In the genomic region with DNA sequence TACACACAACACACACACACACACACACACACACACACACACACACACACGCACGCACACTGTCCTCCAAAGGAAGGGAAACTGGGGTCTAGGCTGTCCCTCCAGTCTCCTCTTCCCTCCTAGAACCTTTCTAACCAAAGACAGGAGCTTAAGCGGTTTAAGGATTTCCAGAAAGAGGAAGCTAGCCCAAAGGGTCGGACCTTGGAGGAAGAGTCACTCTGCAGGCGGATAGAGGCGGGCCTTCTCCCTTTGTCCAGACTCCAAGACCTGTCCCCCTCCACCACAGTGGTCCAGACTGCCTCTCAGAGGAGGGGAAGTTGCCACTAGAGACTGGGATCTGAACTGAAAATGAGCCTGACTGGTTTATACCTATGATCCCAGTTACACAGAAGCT, we compare ENCODE assay signal across 8 mouse cellular contexts. TPM values are rescaled to one million over a fixed set of nuclear protein-coding genes. Genes with fewer than 3 reads are reported as not detected.
A peak's percentile ranks its signal among the peaks of the same experiment; 100 is the strongest.
DNase-seq lines count a peak whose midpoint lies in the region; ATAC-seq and TF ChIP-seq lines count a peak whose summit lies in the region.

No protein-coding gene starts in this region.

- H3K27ac ChIP-seq in hindbrain, embryonic 13.5 days, result no peak overlapping the region
- no peak overlapping the region for H3K27ac ChIP-seq in hindbrain, embryonic 16.5 days (ENCODE audit: low read depth, low read length)
- H3K27ac ChIP-seq in embryonic facial prominence, embryonic 12.5 days, result peak overlapping the region; percentile 93
- peak overlapping the region; percentile 21 for H3K27ac ChIP-seq in intestine, postnatal 0 days (ENCODE audit: low read depth, low read length)
- H3K27ac ChIP-seq in forebrain, embryonic 13.5 days, result no peak overlapping the region

- no peak for DNase-seq in frontal cortex, postnatal 36 days (ENCODE audit: low spot score in 2 of 2)
- DNase-seq in right cerebral cortex, postnatal 4 days, result no peak

- no peak for TF ChIP-seq CTCF in intestine, postnatal 0 days (IDR thresholded peaks at IDR 0.05; ENCODE audit: low read depth)

- WGBS in hindbrain, embryonic 13.5 days, result 56% methylated on average over 4 of the region's 6 CpGs
- 61% methylated on average over 6 of the region's 6 CpGs for WGBS in hindbrain, embryonic 16.5 days
- whole genome bisulfite sequencing in embryonic facial prominence, embryonic 12.5 days, result 38% methylated on average over 6 of the region's 6 CpGs
- 62% methylated on average over 6 of the region's 6 CpGs for WGBS in intestine, postnatal 0 days
- WGBS in forebrain, embryonic 13.5 days, result 60% methylated on average over 6 of the region's 6 CpGs

- H3K4me3 ChIP-seq in hindbrain, embryonic 13.5 days, result no peak overlapping the region
- no peak overlapping the region for H3K4me3 ChIP-seq in hindbrain, embryonic 16.5 days (ENCODE audit: low read length)
- peak overlapping the region; percentile 86 for H3K4me3 ChIP-seq in embryonic facial prominence, embryonic 12.5 days
- H3K4me3 ChIP-seq in intestine, postnatal 0 days (ENCODE audit: low read depth, low read length), result no peak overlapping the region
- no peak overlapping the region for H3K4me3 ChIP-seq in forebrain, embryonic 13.5 days

- H3K4me2 ChIP-seq in hindbrain, embryonic 13.5 days, result 0 out of 2 replicates have a peak overlapping the region, but pooled peaks have one; percentile 13
- H3K4me2 ChIP-seq in hindbrain, embryonic 16.5 days (ENCODE audit: low read length), result no peak overlapping the region
- peak overlapping the region; percentile 82 for H3K4me2 ChIP-seq in embryonic facial prominence, embryonic 12.5 days (replicated peaks)
- H3K4me2 ChIP-seq in intestine, postnatal 0 days (replicated peaks; ENCODE audit: low read depth), result peak overlapping the region; percentile 40
- H3K4me2 ChIP-seq in forebrain, embryonic 13.5 days, result no peak overlapping the region

- peaks cover 8% of the 10 kb centered on the region; the same call in 1 of the 2 replicates for H3K27me3 ChIP-seq in hindbrain, embryonic 13.5 days
- no peaks in the 10 kb centered on the region for H3K27me3 ChIP-seq in hindbrain, embryonic 16.5 days (replicated peaks; ENCODE audit: control insufficient read depth, insufficient read depth, low read length)
- no peaks in the 10 kb centered on the region for H3K27me3 ChIP-seq in embryonic facial prominence, embryonic 12.5 days
- H3K27me3 ChIP-seq in intestine, postnatal 0 days (replicated peaks; ENCODE audit: control insufficient read depth, insufficient read depth, low read length), result no peaks in the 10 kb centered on the region
- peaks cover 5% of the 10 kb centered on the region; the same call in 1 of the 2 replicates for H3K27me3 ChIP-seq in forebrain, embryonic 13.5 days

- no peak for ATAC-seq in hindbrain, embryonic 13.5 days (ENCODE audit: low FRiP score)
- no peak for ATAC-seq in hindbrain, embryonic 16.5 days
- ATAC-seq in embryonic facial prominence, embryonic 12.5 days (ENCODE audit: insufficient number of reproducible peaks, insufficient read depth, low FRiP score, low TSS enrichment), result no peak
- ATAC-seq in intestine, postnatal 0 days, result no peak
- ATAC-seq in monocyte, adult 5-6 weeks (replicated peaks; ENCODE audit: insufficient number of reproducible peaks, low FRiP score, low TSS enrichment, poor library complexity, severe bottlenecking), result 0 out of 2 replicates have a peak, but pooled peaks have one; percentile 10
- ATAC-seq in forebrain, embryonic 13.5 days, result no peak

- peaks cover 42% of the 10 kb centered on the region for H3K4me1 ChIP-seq in hindbrain, embryonic 13.5 days (replicated peaks)
- peaks cover 26% of the 10 kb centered on the region for H3K4me1 ChIP-seq in hindbrain, embryonic 16.5 days (ENCODE audit: control insufficient read depth, insufficient read depth, low read depth, low read length)
- peaks cover 51% of the 10 kb centered on the region for H3K4me1 ChIP-seq in embryonic facial prominence, embryonic 12.5 days
- peaks cover 9% of the 10 kb centered on the region for H3K4me1 ChIP-seq in intestine, postnatal 0 days (replicated peaks; ENCODE audit: control insufficient read depth, insufficient read depth, low read length)
- peaks cover 26% of the 10 kb centered on the region for H3K4me1 ChIP-seq in forebrain, embryonic 13.5 days

- H3K36me3 ChIP-seq in hindbrain, embryonic 13.5 days, result peaks cover 1% of the 10 kb centered on the region; the same call in 1 of the 2 replicates
- H3K36me3 ChIP-seq in hindbrain, embryonic 16.5 days (ENCODE audit: control insufficient read depth, insufficient read depth, low read length), result no peaks in the 10 kb centered on the region
- peaks cover 10% of the 10 kb centered on the region for H3K36me3 ChIP-seq in embryonic facial prominence, embryonic 12.5 days
- peaks cover 4% of the 10 kb centered on the region; the same call in 1 of the 2 replicates for H3K36me3 ChIP-seq in intestine, postnatal 0 days (ENCODE audit: control insufficient read depth, insufficient read depth)
- 0 out of 2 replicates have a peak, but pooled peaks cover 3% of the 10 kb centered on the region for H3K36me3 ChIP-seq in forebrain, embryonic 13.5 days (ENCODE audit: poor library complexity, severe bottlenecking)

- peak overlapping the region; percentile 35; the same call in 1 of the 2 replicates for H3K9ac ChIP-seq in hindbrain, embryonic 13.5 days
- no peak overlapping the region for H3K9ac ChIP-seq in hindbrain, embryonic 16.5 days (ENCODE audit: low read depth, low read length)
- H3K9ac ChIP-seq in embryonic facial prominence, embryonic 12.5 days, result peak overlapping the region; percentile 51; the same call in 1 of the 2 replicates
- H3K9ac ChIP-seq in intestine, postnatal 0 days (ENCODE audit: low read depth, low read length), result no peak overlapping the region
- H3K9ac ChIP-seq in forebrain, embryonic 13.5 days, result no peak overlapping the region

- H3K9me3 ChIP-seq in hindbrain, embryonic 13.5 days, result no peaks in the 10 kb centered on the region
- no peaks in the 10 kb centered on the region for H3K9me3 ChIP-seq in hindbrain, embryonic 16.5 days (ENCODE audit: control insufficient read depth, low read length)
- no peaks in the 10 kb centered on the region for H3K9me3 ChIP-seq in embryonic facial prominence, embryonic 12.5 days
- H3K9me3 ChIP-seq in intestine, postnatal 0 days (ENCODE audit: control insufficient read depth), result no peaks in the 10 kb centered on the region
- H3K9me3 ChIP-seq in forebrain, embryonic 13.5 days (replicated peaks), result no peaks in the 10 kb centered on the region

RNA-seq across cellular contexts. Expression of gene S1pr2, which starts 2.9 kb away (rescaled TPM):
- polyA plus RNA-seq in hindbrain, embryonic 13.5 days (2015; fragmentation: Nextera tagmentation; extraction: Ambion mirVana), result 11.0 and 14.3 TPM in 2 replicates
- 9.5 and 10.3 TPM in 2 replicates for polyA plus RNA-seq in hindbrain, embryonic 16.5 days (2015; fragmentation: Nextera tagmentation; extraction: Ambion mirVana)
- polyA plus RNA-seq in embryonic facial prominence, embryonic 12.5 days (2016; fragmentation: Nextera tagmentation; extraction: Ambion mirVana), result 48.7 and 53.0 TPM in 2 replicates
- 9.5 and 11.4 TPM in 2 replicates for polyA plus RNA-seq in intestine, postnatal 0 days (2015; fragmentation: Nextera tagmentation; extraction: Ambion mirVana)
- 1.6 to 4.4 TPM (median 3.5 TPM) in 3 replicates for total RNA-seq in monocyte, adult 5-6 weeks (2017)
- polyA plus RNA-seq in forebrain, embryonic 13.5 days (2015; fragmentation: Nextera tagmentation; extraction: Ambion mirVana), result 6.8 and 10.3 TPM in 2 replicates

RNA-seq across cellular contexts. Expression of gene Dnmt1, which starts 14.0 kb away (rescaled TPM):
- polyA plus RNA-seq in hindbrain, embryonic 13.5 days (2015; fragmentation: Nextera tagmentation; extraction: Ambion mirVana), result 65.1 and 65.8 TPM in 2 replicates
- polyA plus RNA-seq in hindbrain, embryonic 16.5 days (2015; fragmentation: Nextera tagmentation; extraction: Ambion mirVana), result 49.5 and 64.2 TPM in 2 replicates
- 122 and 124 TPM in 2 replicates for polyA plus RNA-seq in embryonic facial prominence, embryonic 12.5 days (2016; fragmentation: Nextera tagmentation; extraction: Ambion mirVana)
- 18.5 and 19.2 TPM in 2 replicates for polyA plus RNA-seq in intestine, postnatal 0 days (2015; fragmentation: Nextera tagmentation; extraction: Ambion mirVana)
- 44.6 to 108 TPM (median 56.9 TPM) in 3 replicates for total RNA-seq in monocyte, adult 5-6 weeks (2017)
- 92.4 and 103 TPM in 2 replicates for polyA plus RNA-seq in forebrain, embryonic 13.5 days (2015; fragmentation: Nextera tagmentation; extraction: Ambion mirVana)

RNA-seq across cellular contexts. Expression of gene Mrpl4, which starts 28.9 kb away (rescaled TPM):
- 98.2 and 104 TPM in 2 replicates for polyA plus RNA-seq in hindbrain, embryonic 13.5 days (2015; fragmentation: Nextera tagmentation; extraction: Ambion mirVana)
- 112 and 114 TPM in 2 replicates for polyA plus RNA-seq in hindbrain, embryonic 16.5 days (2015; fragmentation: Nextera tagmentation; extraction: Ambion mirVana)
- polyA plus RNA-seq in embryonic facial prominence, embryonic 12.5 days (2016; fragmentation: Nextera tagmentation; extraction: Ambion mirVana), result 128 TPM in 2 replicates
- 107 and 113 TPM in 2 replicates for polyA plus RNA-seq in intestine, postnatal 0 days (2015; fragmentation: Nextera tagmentation; extraction: Ambion mirVana)
- 21.9 to 41.1 TPM (median 25.6 TPM) in 3 replicates for total RNA-seq in monocyte, adult 5-6 weeks (2017)
- polyA plus RNA-seq in forebrain, embryonic 13.5 days (2015; fragmentation: Nextera tagmentation; extraction: Ambion mirVana), result 115 and 124 TPM in 2 replicates

RNA-seq across cellular contexts. Expression of gene Icam1, which starts 42.1 kb away (rescaled TPM):
- 3.4 and 4.4 TPM in 2 replicates for polyA plus RNA-seq in hindbrain, embryonic 13.5 days (2015; fragmentation: Nextera tagmentation; extraction: Ambion mirVana)
- polyA plus RNA-seq in hindbrain, embryonic 16.5 days (2015; fragmentation: Nextera tagmentation; extraction: Ambion mirVana), result 3.4 and 5.3 TPM in 2 replicates
- 8.6 and 9.0 TPM in 2 replicates for polyA plus RNA-seq in embryonic facial prominence, embryonic 12.5 days (2016; fragmentation: Nextera tagmentation; extraction: Ambion mirVana)
- polyA plus RNA-seq in intestine, postnatal 0 days (2015; fragmentation: Nextera tagmentation; extraction: Ambion mirVana), result 10.2 and 11.8 TPM in 2 replicates
- total RNA-seq in monocyte, adult 5-6 weeks (2017), result 55.1 to 94.2 TPM (median 67.6 TPM) in 3 replicates
- polyA plus RNA-seq in forebrain, embryonic 13.5 days (2015; fragmentation: Nextera tagmentation; extraction: Ambion mirVana), result 2.4 and 2.8 TPM in 2 replicates

RNA-seq across cellular contexts. Expression of gene Icam4, which starts 55.5 kb away (rescaled TPM):
- 0.21 TPM in 1 of 2 replicates, not detected in the other for polyA plus RNA-seq in hindbrain, embryonic 13.5 days (2015; fragmentation: Nextera tagmentation; extraction: Ambion mirVana)
- polyA plus RNA-seq in hindbrain, embryonic 16.5 days (2015; fragmentation: Nextera tagmentation; extraction: Ambion mirVana), result 0.27 and 0.29 TPM in 2 replicates
- polyA plus RNA-seq in embryonic facial prominence, embryonic 12.5 days (2016; fragmentation: Nextera tagmentation; extraction: Ambion mirVana), result 1.6 and 2.5 TPM in 2 replicates
- 0.12 and 0.20 TPM in 2 replicates for polyA plus RNA-seq in intestine, postnatal 0 days (2015; fragmentation: Nextera tagmentation; extraction: Ambion mirVana)
- 1.6 to 3.0 TPM in 2 of 3 replicates, not detected in the other for total RNA-seq in monocyte, adult 5-6 weeks (2017)
- 0.17 and 0.37 TPM in 2 replicates for polyA plus RNA-seq in forebrain, embryonic 13.5 days (2015; fragmentation: Nextera tagmentation; extraction: Ambion mirVana)

Comparison
In these comparisons a context has a peak if more than half of its experiments do, and no peak if none do; other contexts are left out.
1. H3K4me2 ChIP-seq: peak in hindbrain, embryonic 13.5 days (single experiment), embryonic facial prominence, embryonic 12.5 days (single experiment) and intestine, postnatal 0 days (single experiment); none in hindbrain, embryonic 16.5 days (single experiment) and forebrain, embryonic 13.5 days (single experiment).
2. H3K9ac ChIP-seq: peak in hindbrain, embryonic 13.5 days (single experiment) and embryonic facial prominence, embryonic 12.5 days (single experiment); none in hindbrain, embryonic 16.5 days (single experiment), intestine, postnatal 0 days (single experiment) and forebrain, embryonic 13.5 days (single experiment).
3. H3K27ac ChIP-seq: peak in embryonic facial prominence, embryonic 12.5 days (single experiment) and intestine, postnatal 0 days (single experiment); none in hindbrain, embryonic 13.5 days (single experiment), hindbrain, embryonic 16.5 days (single experiment) and forebrain, embryonic 13.5 days (single experiment).